Mouse (Mus musculus) limb, embryonic 10.5 days (tissue): ENCODE results near the gene Pax7. TPM values are rescaled to one million over a fixed set of nuclear protein-coding genes. Genes with fewer than 3 reads are reported as not detected.
A peak's percentile ranks its signal among the peaks of the same experiment; 100 is the strongest.

Source experiments
- DNase-seq: peaks from one replicate; pipeline ENCODE4 v3.0.0-alpha.2; 2017; ENCODE audit warnings: low spot score
- H3K27ac ChIP-seq: fragments of 300-500 bp; sonication (generic); 2 replicates; pipeline ENCODE4 v1.5.1; 2016; ENCODE audit warnings: mild to moderate bottlenecking
- H3K27me3 ChIP-seq: fragments of 300-500 bp; sonication (generic); 2 replicates; pipeline ENCODE4 v1.6.1; 2016; ENCODE audit warnings: low read depth, mild to moderate bottlenecking; ENCODE audit not compliant: poor library complexity, severe bottlenecking
- H3K36me3 ChIP-seq: fragments of 300-500 bp; sonication (generic); 2 replicates; pipeline ENCODE4 v1.6.1; 2016; ENCODE audit warnings: mild to moderate bottlenecking, moderate library complexity
- H3K4me1 ChIP-seq: fragments of 300-500 bp; sonication (generic); 2 replicates; pipeline ENCODE4 v1.6.1; 2016
- H3K4me3 ChIP-seq: fragments of 300-500 bp; sonication (generic); 2 replicates; pipeline ENCODE4 v1.5.1; 2016; ENCODE audit warnings: mild to moderate bottlenecking, moderate library complexity
- H3K9me3 ChIP-seq: fragments of 300-500 bp; sonication (generic); replicated peaks from 2 replicates; pipeline ENCODE4 v1.6.1; 2016; ENCODE audit warnings: mild to moderate bottlenecking
- WGBS: fragments of 180-500 bp; shearing (Covaris S2); methylation state at CpG from one replicate; pipeline ENCODE4 v1.1.7; 2016; 5-methylcytosine and 5-hydroxymethylcytosine counted together
- polyA plus RNA-seq: library from polyadenylated mRNA; unstranded; fragments of >200 nt; fragmentation: Nextera tagmentation; extraction: Ambion mirVana; gene quantifications from 2 replicates; pipeline ENCODE4 v1.2.1, GENCODE M21; 2016

Gene Pax7
- polyA plus RNA-seq = 0.11 and 0.14 TPM in 2 replicates

DNA sequence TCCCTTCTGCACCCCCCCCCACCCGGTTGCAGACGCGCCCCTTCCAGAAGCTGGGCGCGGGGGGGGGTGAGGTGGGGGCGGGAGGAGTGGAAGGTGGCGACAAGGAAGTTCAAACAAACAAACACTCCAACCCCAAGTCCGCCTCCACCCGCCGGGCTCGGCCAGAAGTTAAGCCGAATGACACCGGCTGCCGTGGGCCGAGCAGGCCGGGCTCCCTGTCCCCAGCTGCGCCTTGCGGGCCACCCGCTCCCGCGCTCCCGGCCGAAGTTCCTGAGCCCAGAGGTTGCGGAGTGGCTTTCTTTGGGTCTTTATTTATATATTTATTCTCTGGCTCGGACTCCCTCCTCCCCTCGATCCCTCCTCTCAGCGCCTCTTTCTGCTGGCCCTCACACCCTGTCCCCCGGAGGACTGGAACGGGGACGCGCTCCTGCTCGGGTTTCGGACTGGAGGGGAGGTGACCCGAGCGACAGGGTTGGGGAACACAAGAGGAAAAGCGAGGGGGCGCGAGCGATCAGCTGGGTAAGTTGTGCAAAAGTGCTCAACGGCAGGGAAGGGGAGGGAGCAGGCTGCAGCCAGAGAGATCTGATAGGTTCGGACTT, at the start of gene Pax7:
TSS of gene Pax7 (minus strand) at position 493 of the 599 bp plus-strand sequence.
- Histone ChIP-seq H3K9me3 (no peaks in the 10 kb centered on the region), H3K4me3 (peak within 1 kb of the TSS; percentile 32), H3K36me3 (no peaks in the 10 kb centered on the region), H3K27ac (no peak within 1 kb of the TSS), H3K4me1 (peaks cover 46% of the 10 kb centered on the region), H3K27me3 (peaks cover 100% of the 10 kb centered on the region)
- under 1% methylated on average over 35 of the region's 41 CpGs for WGBS
- DNase-seq = peak; percentile 70

DNA sequence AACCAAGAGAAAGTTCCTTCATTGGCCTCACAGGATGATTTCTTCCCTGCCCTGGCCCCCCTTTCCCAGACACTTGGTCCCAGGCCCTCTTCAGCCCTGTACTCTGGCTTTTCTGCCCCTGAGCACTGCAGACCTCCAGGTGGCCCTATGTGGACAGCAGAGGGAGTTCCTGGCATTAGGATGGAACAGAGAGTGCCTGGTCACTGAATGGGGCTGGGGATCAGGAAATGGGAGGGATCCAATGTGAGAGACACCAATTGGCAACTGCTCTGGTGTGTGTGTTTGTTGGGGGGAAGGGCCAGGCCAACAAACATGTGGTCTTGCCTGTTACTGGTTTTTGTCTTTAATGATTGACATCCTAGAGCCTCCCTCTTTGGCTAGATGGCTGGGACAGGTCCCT, 48.5 kb upstream of the Pax7 start:
- no peaks in the 10 kb centered on the region for H3K4me1 ChIP-seq
- H3K9me3 ChIP-seq = no peaks in the 10 kb centered on the region
- H3K27ac ChIP-seq = no peak overlapping the region
- H3K36me3 ChIP-seq = no peaks in the 10 kb centered on the region
- no peak for DNase-seq
- no peaks in the 10 kb centered on the region for H3K27me3 ChIP-seq
- no peak overlapping the region for H3K4me3 ChIP-seq

DNA sequence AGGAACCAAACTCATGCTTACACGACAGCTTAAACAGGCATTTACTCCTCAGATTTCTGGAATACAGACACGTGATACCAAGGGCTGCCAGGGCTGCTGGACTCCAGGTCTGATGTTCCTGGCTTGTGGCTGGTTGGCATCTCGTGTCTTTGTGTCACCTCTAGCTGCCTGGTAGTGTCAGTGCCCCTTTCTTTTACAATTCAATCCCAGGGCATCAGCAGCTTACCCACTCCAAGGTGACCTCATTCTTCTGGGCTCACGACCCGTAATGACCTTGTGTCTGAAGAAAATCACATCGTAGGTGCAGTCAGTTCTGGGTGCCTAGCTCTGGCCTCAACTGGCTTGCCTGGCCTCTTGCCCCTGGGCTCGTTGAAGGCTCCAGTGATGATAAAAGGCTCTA, 46.0 kb upstream of the Pax7 start:
- Histone ChIP-seq H3K27me3 (no peaks in the 10 kb centered on the region; the same call in 1 of the 2 replicates), H3K27ac (no peak overlapping the region), H3K9me3 (no peaks in the 10 kb centered on the region), H3K4me1 (no peaks in the 10 kb centered on the region), H3K36me3 (no peaks in the 10 kb centered on the region), H3K4me3 (no peak overlapping the region)
- 78% methylated on average over 7 of the region's 7 CpGs for WGBS
- DNase-seq = no peak

DNA sequence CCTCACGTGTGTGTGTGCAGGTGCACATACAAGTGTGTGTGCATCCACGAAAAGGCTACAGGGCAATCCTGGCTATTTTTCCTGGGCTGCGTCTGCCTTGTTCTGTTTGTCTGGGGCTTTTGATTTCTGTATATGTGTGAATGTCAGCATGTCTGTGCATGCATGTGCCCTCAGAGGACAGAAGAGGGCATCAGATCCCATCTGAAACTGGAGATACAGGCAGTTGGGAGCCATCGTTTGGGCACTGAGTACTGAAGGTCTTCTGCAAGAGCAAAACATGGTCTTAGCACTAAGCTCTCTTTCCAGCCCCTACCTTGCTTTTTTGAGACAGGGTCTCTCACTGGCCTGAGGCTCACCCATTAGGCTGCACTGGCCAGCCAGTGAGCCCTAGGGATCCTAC, 45.1 kb upstream of the Pax7 start:
- no peaks in the 10 kb centered on the region for H3K36me3 ChIP-seq
- no peak overlapping the region for H3K27ac ChIP-seq
- WGBS = 73% methylated on average over 4 of the region's 4 CpGs
- H3K9me3 ChIP-seq = no peaks in the 10 kb centered on the region
- no peaks in the 10 kb centered on the region for H3K4me1 ChIP-seq
- H3K4me3 ChIP-seq = no peak overlapping the region
- no peaks in the 10 kb centered on the region; the same call in 1 of the 2 replicates for H3K27me3 ChIP-seq
- DNase-seq = no peak

DNA sequence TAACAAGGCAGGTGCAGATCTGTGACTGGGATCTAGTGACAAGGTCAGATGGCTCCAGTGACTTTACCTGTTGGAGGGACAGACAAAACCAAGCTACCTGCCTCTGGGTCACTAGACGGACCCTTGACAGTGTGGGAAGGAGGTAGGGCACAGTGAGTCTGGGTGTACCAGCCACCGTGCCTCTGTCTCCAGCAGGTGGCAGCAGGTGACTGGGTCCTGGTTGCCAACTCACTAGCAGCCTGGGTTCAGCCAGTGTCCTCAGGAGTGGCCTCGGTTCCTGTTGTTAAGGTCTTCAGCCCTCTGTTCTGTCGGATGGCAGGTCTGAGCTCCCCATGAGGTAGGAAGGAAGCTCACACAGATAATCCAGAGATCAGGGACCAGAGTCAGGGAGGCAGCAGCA, 43.9 kb upstream of the Pax7 start:
- 7% methylated on average over 4 of the region's 4 CpGs for WGBS
- no peaks in the 10 kb centered on the region for H3K36me3 ChIP-seq
- DNase-seq = peak; percentile 82
- H3K27ac ChIP-seq = no peak overlapping the region
- no peaks in the 10 kb centered on the region; the same call in 1 of the 2 replicates for H3K27me3 ChIP-seq
- no peaks in the 10 kb centered on the region for H3K9me3 ChIP-seq
- H3K4me3 ChIP-seq = no peak overlapping the region
- H3K4me1 ChIP-seq = no peaks in the 10 kb centered on the region; the same call in 1 of the 2 replicates

DNA sequence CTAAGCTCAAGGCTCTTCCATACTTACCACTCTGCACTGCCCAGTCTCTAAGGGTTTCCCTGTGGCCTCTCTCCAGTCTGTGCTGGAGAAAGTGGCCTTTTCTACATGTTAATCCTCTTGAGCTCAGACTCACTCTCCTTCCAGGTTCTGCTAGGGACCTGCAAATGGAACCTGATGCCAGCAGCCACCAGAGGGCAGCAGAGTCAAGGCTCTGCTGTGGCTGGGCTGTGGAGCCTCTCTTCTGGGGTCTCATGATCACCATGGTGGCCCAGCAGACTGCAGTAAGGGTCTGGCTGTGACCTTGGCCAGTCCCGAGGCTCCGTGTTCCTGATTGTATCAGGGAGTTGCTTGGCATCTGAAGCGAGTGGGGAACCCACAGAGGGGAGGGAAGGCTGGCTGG, 39.3 kb upstream of the Pax7 start:
- no peaks in the 10 kb centered on the region for H3K36me3 ChIP-seq
- no peaks in the 10 kb centered on the region for H3K9me3 ChIP-seq
- H3K4me3 ChIP-seq = no peak overlapping the region
- no peak overlapping the region for H3K27ac ChIP-seq
- no peaks in the 10 kb centered on the region; the same call in 1 of the 2 replicates for H3K27me3 ChIP-seq
- WGBS = 3% methylated on average over 3 of the region's 3 CpGs
- peaks cover 11% of the 10 kb centered on the region for H3K4me1 ChIP-seq
- DNase-seq = peak; percentile 88

DNA sequence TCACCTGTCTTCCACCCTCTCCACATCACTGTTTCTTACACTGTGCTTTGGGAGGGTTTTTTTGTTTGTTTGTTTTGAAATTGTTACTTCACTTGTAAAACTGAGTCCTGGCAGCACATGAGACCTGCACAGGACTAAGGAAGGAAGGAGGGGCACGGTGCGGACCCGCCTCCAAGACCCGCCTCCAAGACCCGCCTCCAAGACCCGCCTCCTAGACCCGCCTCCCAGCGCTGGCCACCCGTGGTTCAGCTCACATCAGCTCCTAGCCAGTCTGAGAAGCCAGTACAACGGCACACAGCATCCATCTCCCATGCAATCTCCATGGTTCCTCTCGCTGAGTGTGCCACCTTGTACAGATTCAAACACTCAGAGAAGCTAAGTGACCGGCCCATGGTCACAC, 38.4 kb upstream of the Pax7 start:
- no peak for DNase-seq
- Histone ChIP-seq H3K4me1 (peaks cover 11% of the 10 kb centered on the region), H3K36me3 (no peaks in the 10 kb centered on the region), H3K9me3 (no peaks in the 10 kb centered on the region), H3K27me3 (no peaks in the 10 kb centered on the region; the same call in 1 of the 2 replicates), H3K4me3 (no peak overlapping the region), H3K27ac (no peak overlapping the region)
- 25% methylated on average over 12 of the region's 12 CpGs for WGBS

DNA sequence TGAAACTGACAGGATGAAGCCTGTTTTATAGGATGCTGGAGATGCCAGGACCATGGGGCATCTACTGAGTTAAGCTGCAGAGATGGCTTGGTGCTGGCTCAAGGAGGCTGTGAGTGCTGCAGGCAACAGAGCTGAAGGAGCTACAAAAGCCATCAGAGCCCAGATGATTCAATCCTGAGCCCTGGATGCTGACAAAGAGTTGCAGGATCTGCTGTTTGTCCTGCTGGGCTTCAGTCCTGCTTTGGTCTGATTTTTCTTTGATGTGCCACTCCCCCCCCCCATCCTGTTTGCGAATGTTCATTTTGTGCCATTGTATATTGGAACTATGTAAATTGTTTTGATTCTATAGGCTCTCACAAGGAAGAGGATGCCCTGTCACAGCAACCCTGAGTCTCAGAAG, 29.9 kb upstream of the Pax7 start:
- 88% methylated on average over 1 of the region's 1 CpGs for WGBS
- Histone ChIP-seq H3K36me3 (no peaks in the 10 kb centered on the region), H3K27me3 (peaks cover 14% of the 10 kb centered on the region), H3K9me3 (no peaks in the 10 kb centered on the region), H3K27ac (no peak overlapping the region), H3K4me3 (no peak overlapping the region), H3K4me1 (peaks cover 3% of the 10 kb centered on the region; the same call in 1 of the 2 replicates)
- DNase-seq = no peak

DNA sequence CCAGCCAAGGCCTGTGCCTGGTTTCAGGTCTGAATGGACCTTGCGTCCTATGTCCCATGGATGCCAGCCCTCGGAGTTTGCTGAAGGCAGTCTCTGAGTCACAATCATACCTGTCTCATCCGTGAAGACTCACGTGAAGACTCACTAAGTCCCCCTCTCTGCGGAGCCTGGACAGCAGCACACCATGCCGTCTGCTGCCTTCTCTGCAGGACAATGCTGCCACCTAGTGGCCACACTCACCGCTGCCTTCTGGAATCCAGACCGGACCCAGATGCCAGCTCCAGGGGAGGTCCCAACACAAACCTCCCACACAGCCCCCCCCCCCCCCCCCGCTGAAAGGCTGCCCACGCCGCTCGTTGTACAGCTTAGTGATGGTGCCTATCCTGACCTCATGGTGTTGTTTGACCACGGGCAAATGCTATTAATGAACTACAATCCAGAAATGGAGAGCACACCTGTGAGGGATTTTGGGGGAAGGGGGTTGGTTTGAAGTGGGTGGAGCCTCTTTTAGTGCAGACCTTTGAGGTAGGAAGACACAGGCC, 25.4 kb upstream of the Pax7 start:
- H3K36me3 ChIP-seq = no peaks in the 10 kb centered on the region
- peaks cover 60% of the 10 kb centered on the region for H3K27me3 ChIP-seq
- no peak overlapping the region for H3K27ac ChIP-seq
- no peaks in the 10 kb centered on the region for H3K9me3 ChIP-seq
- H3K4me3 ChIP-seq = no peak overlapping the region
- peaks cover 3% of the 10 kb centered on the region; the same call in 1 of the 2 replicates for H3K4me1 ChIP-seq
- WGBS = 3% methylated on average over 13 of the region's 13 CpGs
- DNase-seq = peak; percentile 96

DNA sequence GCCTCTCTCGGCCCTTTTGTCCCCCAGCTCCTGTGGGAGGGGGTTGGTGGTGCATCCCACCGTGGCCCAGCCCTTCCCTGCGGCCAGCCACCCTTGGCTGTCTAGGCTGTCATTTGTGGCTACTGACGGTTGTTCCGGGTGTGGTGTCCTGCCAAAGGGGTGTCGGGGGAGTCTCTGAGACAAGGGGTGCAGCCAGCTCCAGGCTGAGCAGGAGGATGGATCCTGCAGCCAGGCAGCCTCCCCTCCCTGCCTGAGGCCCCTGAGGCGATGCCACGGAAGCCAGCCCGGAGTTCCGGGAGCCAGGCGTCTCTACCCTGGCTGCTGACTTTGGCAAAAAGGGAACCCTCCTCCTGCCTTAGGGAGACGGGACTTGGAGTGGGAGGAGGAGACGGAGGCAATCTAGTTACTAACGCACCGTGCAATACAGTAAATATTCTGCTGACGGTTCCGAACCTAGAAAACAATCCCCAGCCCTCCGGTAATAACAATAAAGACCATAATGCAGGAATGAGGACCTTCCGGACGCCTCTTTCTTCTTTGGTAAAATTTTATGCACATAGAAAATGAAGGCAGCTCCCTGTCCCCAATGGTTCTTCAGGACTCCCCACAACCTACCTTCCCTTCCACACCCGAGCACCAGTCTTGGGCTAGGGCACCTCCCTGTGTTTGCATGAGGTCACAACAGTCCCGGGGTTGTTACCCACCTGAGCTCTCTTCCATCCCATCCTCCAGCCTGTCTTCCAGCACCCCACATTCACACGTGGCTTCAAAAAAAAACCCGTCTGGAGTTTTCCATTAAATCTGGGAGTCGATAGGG, 19.1 kb upstream of the Pax7 start:
- Histone ChIP-seq H3K4me1 (peaks cover 9% of the 10 kb centered on the region; the same call in 1 of the 2 replicates), H3K4me3 (no peak overlapping the region), H3K27me3 (peaks cover 97% of the 10 kb centered on the region), H3K27ac (no peak overlapping the region), H3K9me3 (no peaks in the 10 kb centered on the region), H3K36me3 (no peaks in the 10 kb centered on the region)
- WGBS = 4% methylated on average over 25 of the region's 25 CpGs
- DNase-seq = no peak

DNA sequence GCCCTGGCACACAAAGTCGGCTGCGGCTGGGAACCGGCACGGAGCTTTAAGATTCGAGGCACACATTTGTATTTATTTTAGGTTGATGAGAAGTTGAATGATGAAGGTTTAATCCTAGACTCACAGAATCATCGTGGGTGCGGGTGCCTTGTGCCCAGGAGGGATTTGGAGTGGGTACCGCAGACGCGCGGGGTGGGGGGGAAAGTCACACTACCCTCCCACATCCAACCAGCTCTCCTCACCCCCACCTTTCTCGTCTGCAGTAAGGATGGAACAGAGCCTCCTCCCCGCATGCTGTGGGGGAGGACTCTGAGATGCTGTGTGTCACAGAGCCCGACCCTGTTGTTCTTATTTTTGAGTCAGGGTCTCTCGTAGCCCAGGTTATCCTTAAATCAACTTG, 18.1 kb upstream of the Pax7 start:
- WGBS = 16% methylated on average over 15 of the region's 15 CpGs

DNA sequence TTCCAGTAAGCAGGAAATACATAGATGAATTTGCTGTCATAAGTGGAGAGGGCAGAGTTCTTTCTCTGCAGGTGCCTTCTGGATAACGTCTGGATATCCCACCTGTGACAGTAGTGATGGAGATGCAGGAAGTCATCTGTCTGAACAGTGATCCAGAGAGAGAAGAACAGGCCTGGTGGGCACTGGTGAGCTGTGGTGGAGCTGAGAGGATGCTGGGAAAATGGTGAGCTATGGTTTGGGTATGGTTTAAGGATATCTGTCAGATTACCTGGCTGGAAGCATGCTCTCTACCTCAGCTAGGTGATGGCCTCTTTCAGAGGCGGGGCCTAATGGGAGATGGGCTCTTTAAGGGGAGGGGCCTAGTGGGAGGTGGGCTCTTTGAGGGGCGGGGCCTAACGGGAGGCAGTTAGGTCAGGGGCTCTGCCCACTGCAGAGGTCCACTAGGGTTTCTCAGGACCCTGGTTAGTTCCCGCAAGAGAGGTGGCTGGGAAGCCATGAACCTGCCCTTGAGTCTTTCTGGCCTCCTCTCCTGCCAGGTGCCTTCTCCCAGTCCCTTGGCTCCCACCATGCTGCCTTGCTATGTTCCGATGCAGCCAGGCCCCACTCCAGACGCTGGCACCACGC, 17.3 kb upstream of the Pax7 start:
- peaks cover 9% of the 10 kb centered on the region; the same call in 1 of the 2 replicates for H3K4me1 ChIP-seq
- 8% methylated on average over 8 of the region's 8 CpGs for WGBS
- H3K27ac ChIP-seq = no peak overlapping the region
- H3K36me3 ChIP-seq = no peaks in the 10 kb centered on the region
- H3K4me3 ChIP-seq = no peak overlapping the region
- H3K27me3 ChIP-seq = peaks cover 95% of the 10 kb centered on the region
- no peaks in the 10 kb centered on the region for H3K9me3 ChIP-seq
- no peak for DNase-seq

More for the DNA sequence above, 18.1 kb upstream of the Pax7 start:
- DNase-seq = no peak
- Histone ChIP-seq H3K36me3 (no peaks in the 10 kb centered on the region), H3K27ac (no peak overlapping the region), H3K4me1 (peaks cover 9% of the 10 kb centered on the region; the same call in 1 of the 2 replicates), H3K27me3 (peaks cover 95% of the 10 kb centered on the region), H3K9me3 (no peaks in the 10 kb centered on the region), H3K4me3 (no peak overlapping the region)

DNA sequence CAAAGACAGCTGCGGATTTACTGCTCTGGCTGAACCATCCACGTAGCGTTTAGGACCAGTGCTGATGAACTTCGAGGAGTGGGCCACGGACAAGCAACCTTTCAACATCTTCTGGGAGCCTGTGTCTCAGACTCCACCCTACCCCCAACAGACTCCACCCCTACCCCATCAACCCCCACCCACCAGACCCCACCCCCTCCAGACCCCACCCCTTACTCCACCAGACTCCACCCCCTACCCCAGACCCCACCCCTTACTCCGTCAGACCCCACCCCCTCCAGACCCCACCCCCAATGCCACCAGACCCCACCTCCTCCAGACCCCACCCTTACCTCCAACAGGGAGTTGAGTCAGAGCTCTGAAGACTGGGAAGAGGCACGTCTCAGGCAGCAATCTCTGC, 10.1 kb upstream of the Pax7 start:
- no peak overlapping the region for H3K27ac ChIP-seq
- no peak overlapping the region for H3K4me3 ChIP-seq
- DNase-seq = no peak
- WGBS = 11% methylated on average over 7 of the region's 7 CpGs
- 0 out of 2 replicates have a peak, but pooled peaks cover 2% of the 10 kb centered on the region for H3K9me3 ChIP-seq
- H3K4me1 ChIP-seq = peaks cover 3% of the 10 kb centered on the region; the same call in 1 of the 2 replicates
- peaks cover 95% of the 10 kb centered on the region for H3K27me3 ChIP-seq
- no peaks in the 10 kb centered on the region for H3K36me3 ChIP-seq
